Mouse (Mus musculus) kidney, embryonic 16.5 days (tissue): Measurements from ENCODE around the gene Zdhhc8. TPM values are rescaled to one million over a fixed set of nuclear protein-coding genes. Genes with fewer than 3 reads are reported as not detected.
"Not testable (repeated sequence)": the region's sequence is repeated elsewhere in the genome, so short reads cannot be mapped to it uniquely, and the experiment has no call there.

Source experiments
- ATAC-seq: fragments of 200-750 bp; cut with Nextera tagmentation; 2 replicates; pipeline ENCODE4 v1.8.0; 2017; ENCODE audit warnings: moderate TSS enrichment; ENCODE audit not compliant: low FRiP score, low TSS enrichment
- H3K27ac ChIP-seq: fragments of 300-500 bp; sonication (generic); 2 replicates; pipeline ENCODE4 v1.5.1; 2014; ENCODE audit warnings: low read length
- H3K27me3 ChIP-seq: fragments of 300-500 bp; sonication (generic); 2 replicates; pipeline ENCODE4 v1.6.1; 2014; ENCODE audit warnings: low read length, control low read depth, mixed read lengths; ENCODE audit not compliant: insufficient read depth
- H3K36me3 ChIP-seq: fragments of 300-500 bp; sonication (generic); 2 replicates; pipeline ENCODE4 v1.6.1; 2014; ENCODE audit warnings: low read length, control low read depth, mixed read lengths; ENCODE audit not compliant: insufficient read depth
- H3K4me1 ChIP-seq: fragments of 300-500 bp; sonication (generic); 2 replicates; pipeline ENCODE4 v1.6.1; 2014; ENCODE audit warnings: low read length, control low read depth, mixed read lengths; ENCODE audit not compliant: insufficient read depth
- H3K4me2 ChIP-seq: fragments of 300-500 bp; sonication (generic); replicated peaks from 2 replicates; pipeline ENCODE4 v1.6.1; 2014; ENCODE audit warnings: low read depth, low read length
- H3K4me3 ChIP-seq: fragments of 300-500 bp; sonication (generic); 2 replicates; pipeline ENCODE4 v1.5.1; 2014; ENCODE audit warnings: mild to moderate bottlenecking, low read length
- H3K9ac ChIP-seq: fragments of 300-500 bp; sonication (generic); replicated peaks from 2 replicates; pipeline ENCODE4 v1.6.1; 2014; ENCODE audit warnings: low read length
- H3K9me3 ChIP-seq: fragments of 300-500 bp; sonication (generic); 2 replicates; pipeline ENCODE4 v1.6.1; 2016; ENCODE audit warnings: low read length, control low read depth
- WGBS: fragments of 180-500 bp; shearing (Covaris S2); extraction: QIAGEN DNeasy Blood & Tissue Kit; methylation state at CpG from one replicate; pipeline ENCODE4 v1.1.7; 2014; 5-methylcytosine and 5-hydroxymethylcytosine counted together
- polyA plus RNA-seq: library from polyadenylated mRNA; unstranded; fragments of >200 nt; fragmentation: Nextera tagmentation; extraction: Ambion mirVana; gene quantifications from 2 replicates; pipeline ENCODE4 v1.2.1, GENCODE M21; 2015

The Zdhhc8 gene
- polyA plus RNA-seq, 1 experiment from 2014 or later: 11.6 TPM

DNA sequence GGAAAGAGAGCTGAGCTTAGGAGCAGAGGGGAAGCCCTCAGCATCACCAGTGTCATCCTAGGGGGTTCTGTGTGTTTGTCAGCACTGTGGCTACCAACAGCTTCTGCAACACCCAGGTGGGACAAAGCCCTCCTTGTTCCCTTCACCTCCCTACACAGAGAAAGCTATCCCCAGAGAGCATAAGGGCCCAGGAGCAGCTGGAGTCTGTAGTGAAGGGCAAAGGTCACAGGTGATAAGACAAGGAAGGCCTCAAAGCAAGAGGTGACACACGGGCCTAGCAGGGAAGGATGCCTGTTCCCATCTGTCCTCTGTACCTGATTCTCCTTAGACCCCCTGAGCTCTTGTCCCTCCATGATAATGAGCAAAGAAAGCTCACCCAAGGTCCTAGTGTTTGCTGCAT, 33.3 kb downstream of the Zdhhc8 start:
- Histone ChIP-seq H3K36me3 (no peaks in the 10 kb centered on the region), H3K9me3 (no peaks in the 10 kb centered on the region), H3K27me3 (0 out of 2 replicates have a peak, but pooled peaks cover 3% of the 10 kb centered on the region), H3K27ac (no peak overlapping the region), H3K4me2 (no peak overlapping the region), H3K4me1 (peaks cover 27% of the 10 kb centered on the region), H3K9ac (no peak overlapping the region), H3K4me3 (no peak overlapping the region)
- WGBS: 43% methylated on average over 1 of the region's 1 CpGs
- no peak for ATAC-seq

DNA sequence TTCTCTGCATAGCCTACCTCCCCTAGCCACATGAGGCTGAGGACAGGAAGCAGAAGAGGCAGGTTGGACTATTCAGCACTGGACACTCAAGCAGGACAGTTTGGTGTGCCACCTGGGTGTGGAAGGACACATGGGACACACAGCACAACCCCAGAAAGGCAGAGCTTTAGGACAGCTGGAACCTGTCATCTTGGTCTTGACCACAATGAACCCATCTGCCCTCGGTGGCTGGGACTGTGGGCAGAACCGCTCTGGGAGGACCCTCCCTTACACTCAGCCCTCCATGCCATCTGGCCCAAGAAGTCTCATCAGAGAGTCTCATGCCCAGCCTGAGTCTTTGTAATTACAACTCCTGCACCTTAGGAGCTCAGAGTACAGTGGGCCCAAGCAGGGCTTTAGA, 34.9 kb downstream of the Zdhhc8 start:
- Histone ChIP-seq H3K9me3 (no peaks in the 10 kb centered on the region), H3K27me3 (0 out of 2 replicates have a peak, but pooled peaks cover 6% of the 10 kb centered on the region), H3K27ac (no peak overlapping the region), H3K4me1 (peaks cover 29% of the 10 kb centered on the region), H3K36me3 (no peaks in the 10 kb centered on the region), H3K9ac (no peak overlapping the region), H3K4me2 (no peak overlapping the region), H3K4me3 (no peak overlapping the region)
- WGBS: 42% methylated on average over 2 of the region's 2 CpGs
- no peak for ATAC-seq

DNA sequence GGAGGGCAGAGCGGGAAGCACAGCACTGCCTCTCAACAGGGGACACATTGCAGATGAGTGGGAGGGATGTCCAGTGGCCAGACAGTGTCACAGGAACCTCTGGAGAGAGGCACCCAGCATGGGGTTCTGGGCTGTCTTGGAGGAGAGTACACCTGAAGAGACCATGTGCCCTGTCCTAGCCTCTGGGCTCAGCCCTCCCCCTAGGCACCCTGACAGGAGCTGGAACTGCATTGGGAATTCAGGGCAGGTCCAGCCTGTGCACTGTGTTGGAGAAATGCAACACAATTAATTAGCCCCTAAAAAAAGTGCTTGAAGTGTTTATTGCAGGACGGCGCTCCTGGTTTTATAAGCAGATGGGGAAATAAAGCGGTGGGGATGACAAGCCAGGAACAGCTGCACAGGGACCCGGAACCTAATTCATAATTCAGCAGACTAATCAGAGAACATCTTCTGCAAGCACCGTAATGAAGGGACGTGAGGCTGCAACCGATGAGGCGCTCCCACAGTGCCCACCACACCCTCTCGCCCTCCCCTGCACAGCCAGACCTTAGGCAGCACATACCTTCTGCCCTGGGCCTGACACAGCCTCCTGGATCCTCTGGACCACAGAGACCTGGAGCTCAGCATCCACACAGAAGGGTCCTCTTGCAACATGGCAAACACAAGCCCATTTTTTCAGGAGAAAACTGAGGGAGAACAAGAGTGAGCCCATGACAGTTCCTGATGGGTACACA, 36.4 kb downstream of the Zdhhc8 start:
- Histone ChIP-seq H3K27ac (no peak overlapping the region), H3K4me3 (no peak overlapping the region), H3K4me1 (peaks cover 29% of the 10 kb centered on the region), H3K9ac (no peak overlapping the region), H3K9me3 (no peaks in the 10 kb centered on the region), H3K36me3 (no peaks in the 10 kb centered on the region), H3K27me3 (0 out of 2 replicates have a peak, but pooled peaks cover 6% of the 10 kb centered on the region), H3K4me2 (no peak overlapping the region)
- ATAC-seq: no peak
- WGBS: 59% methylated on average over 10 of the region's 10 CpGs

DNA sequence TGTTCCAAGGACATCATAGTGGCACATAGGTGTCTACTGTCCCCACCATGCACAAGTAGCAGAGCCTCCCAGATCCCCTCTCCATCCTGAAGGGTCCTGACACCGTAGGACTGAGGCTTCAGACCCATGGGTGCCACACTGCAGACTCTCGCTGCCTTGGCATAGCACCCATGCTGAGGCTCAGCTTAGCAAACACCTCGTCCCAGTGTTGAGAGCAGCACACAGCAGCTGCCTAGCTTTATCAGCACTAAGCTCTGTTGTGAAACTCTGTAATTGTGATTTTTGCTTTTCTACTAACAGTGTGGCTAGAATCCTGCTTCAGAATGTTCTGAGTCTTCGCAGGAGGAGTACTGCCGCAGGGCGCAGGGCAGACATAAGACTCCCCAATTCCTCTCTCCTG, 37.1 kb downstream of the Zdhhc8 start:
- Histone ChIP-seq H3K9me3 (no peaks in the 10 kb centered on the region), H3K27me3 (0 out of 2 replicates have a peak, but pooled peaks cover 6% of the 10 kb centered on the region), H3K9ac (no peak overlapping the region), H3K27ac (no peak overlapping the region), H3K4me2 (no peak overlapping the region), H3K4me1 (peaks cover 26% of the 10 kb centered on the region), H3K36me3 (no peaks in the 10 kb centered on the region), H3K4me3 (no peak overlapping the region)
- 89% methylated on average over 6 of the region's 6 CpGs for WGBS
- ATAC-seq: no peak

DNA sequence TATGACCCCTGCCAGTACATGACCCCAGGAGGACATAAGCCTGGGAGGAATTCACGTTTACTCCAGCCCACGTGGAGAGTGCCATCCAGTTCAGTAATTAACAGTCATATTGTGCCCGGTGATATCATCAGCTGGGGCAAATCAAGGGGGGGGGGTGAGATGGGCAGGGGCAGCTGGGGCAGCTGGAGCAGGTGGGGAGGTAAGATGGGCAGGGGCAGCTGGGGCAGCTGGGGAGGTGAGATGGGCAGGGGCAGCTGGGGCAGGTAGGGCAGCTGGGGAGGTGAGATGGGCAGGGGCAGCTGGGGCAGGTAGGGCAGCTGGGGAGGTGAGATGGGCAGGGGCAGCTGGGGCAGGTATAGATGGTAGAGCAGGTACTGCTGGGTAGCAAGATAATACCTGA, 39.4 kb downstream of the Zdhhc8 start:
- H3K9me3 ChIP-seq, H3K27ac ChIP-seq, H3K9ac ChIP-seq, H3K36me3 ChIP-seq, H3K4me2 ChIP-seq, ATAC-seq, H3K27me3 ChIP-seq, H3K4me3 ChIP-seq: not testable (repeated sequence)
- WGBS: 30% methylated on average over 3 of the region's 3 CpGs
- H3K4me1 ChIP-seq: peaks cover 26% of the 10 kb centered on the region

DNA sequence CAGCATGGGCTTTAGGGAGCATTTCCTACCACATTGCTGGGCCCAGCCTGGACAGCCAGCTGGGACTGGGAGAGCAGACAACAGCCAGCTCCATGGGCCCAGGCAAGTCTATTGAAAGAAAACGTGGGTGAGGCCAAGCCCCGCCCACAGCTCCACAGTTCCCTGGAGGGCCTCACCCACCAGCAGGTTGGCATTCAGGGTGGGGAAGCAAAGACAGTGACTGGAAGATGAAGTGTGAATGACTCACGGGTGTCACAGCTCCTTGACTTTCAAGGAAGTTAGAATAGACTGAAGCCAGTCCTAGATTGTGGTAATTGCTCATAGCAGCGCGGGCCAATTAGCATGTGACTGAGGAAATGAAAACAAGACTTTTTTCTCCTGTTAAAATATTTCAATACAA, 39.9 kb downstream of the Zdhhc8 start:
- WGBS: 38% methylated on average over 5 of the region's 5 CpGs
- H3K27me3 ChIP-seq: 0 out of 2 replicates have a peak, but pooled peaks cover 3% of the 10 kb centered on the region
- H3K4me1 ChIP-seq: peaks cover 26% of the 10 kb centered on the region
- no peak overlapping the region for H3K4me3 ChIP-seq
- no peaks in the 10 kb centered on the region for H3K36me3 ChIP-seq
- no peaks in the 10 kb centered on the region for H3K9me3 ChIP-seq
- H3K27ac ChIP-seq: peak overlapping the region; percentile 65
- H3K4me2 ChIP-seq: no peak overlapping the region
- H3K9ac ChIP-seq: no peak overlapping the region
- peak; percentile 37 for ATAC-seq

DNA sequence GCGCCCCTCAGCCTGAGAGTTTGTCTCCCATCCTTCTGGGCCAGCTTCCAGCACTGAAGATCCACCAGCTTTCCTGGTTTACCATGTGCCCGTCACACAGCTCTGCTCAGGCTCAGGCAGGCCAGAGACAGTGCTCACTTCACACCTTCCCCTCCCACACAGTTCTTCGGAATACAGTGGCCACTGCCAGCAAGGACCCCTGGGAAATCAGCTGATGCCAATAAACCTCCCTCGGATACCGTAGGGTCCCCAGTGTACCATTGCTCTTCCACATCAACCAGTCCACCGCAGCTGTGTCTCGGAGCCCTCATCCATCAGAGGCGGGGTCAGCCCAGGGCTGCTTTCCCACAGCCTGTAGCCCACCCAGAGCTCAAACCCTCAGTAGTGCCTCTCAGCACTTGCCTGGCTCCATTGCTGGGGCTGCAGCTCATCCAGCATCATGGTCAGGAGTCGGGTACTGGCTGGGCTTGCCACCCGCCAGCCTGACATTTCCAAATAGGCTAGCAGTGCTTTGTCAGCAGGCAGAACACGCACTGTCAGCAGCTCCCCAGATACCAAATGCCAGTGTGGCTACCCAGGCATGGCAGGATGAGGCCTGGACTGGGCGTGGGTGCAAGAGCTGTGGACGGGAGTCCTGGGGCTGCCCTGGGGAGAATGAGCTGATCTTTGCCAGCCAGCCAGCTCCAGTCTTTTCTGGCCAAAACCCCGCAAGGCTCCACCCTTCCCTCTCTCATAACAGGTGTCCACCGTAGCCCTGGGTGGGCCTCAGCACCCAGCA, 40.5 kb downstream of the Zdhhc8 start:
- Histone ChIP-seq H3K9me3 (no peaks in the 10 kb centered on the region), H3K27ac (peak overlapping the region; percentile 65), H3K4me3 (no peak overlapping the region), H3K36me3 (no peaks in the 10 kb centered on the region), H3K4me1 (peaks cover 26% of the 10 kb centered on the region), H3K27me3 (0 out of 2 replicates have a peak, but pooled peaks cover 3% of the 10 kb centered on the region), H3K9ac (0 out of 2 replicates have a peak overlapping the region, but pooled peaks have one; percentile 11), H3K4me2 (no peak overlapping the region)
- ATAC-seq: peak; percentile 66; the same call in 1 of the 2 replicates
- 45% methylated on average over 15 of the region's 15 CpGs for WGBS

DNA sequence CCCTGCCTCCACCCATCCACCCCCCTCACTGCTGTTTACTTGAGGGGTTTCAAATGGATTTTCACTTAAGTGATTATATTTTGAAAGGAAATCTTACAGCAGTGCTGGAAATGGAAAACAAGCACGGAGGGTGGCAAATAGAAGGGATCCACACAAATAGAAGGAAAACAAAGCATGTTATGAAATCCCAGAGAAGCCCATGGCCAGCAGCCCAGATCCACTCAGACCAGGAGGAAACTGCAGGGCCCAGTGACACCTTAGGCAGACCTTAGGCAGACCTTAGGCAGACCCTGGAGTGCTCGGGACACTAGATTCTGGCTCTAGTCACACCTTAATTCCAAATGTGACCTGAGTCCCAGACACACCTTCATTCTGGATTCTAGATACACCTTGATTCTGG, 43.9 kb downstream of the Zdhhc8 start:
- H3K36me3 ChIP-seq: no peaks in the 10 kb centered on the region
- 66% methylated on average over 2 of the region's 2 CpGs for WGBS
- no peaks in the 10 kb centered on the region for H3K27me3 ChIP-seq
- ATAC-seq: no peak
- H3K9ac ChIP-seq: no peak overlapping the region
- no peak overlapping the region for H3K27ac ChIP-seq
- H3K4me1 ChIP-seq: peaks cover 27% of the 10 kb centered on the region
- H3K9me3 ChIP-seq: 0 out of 2 replicates have a peak, but pooled peaks cover 5% of the 10 kb centered on the region
- no peak overlapping the region for H3K4me3 ChIP-seq
- no peak overlapping the region for H3K4me2 ChIP-seq

DNA sequence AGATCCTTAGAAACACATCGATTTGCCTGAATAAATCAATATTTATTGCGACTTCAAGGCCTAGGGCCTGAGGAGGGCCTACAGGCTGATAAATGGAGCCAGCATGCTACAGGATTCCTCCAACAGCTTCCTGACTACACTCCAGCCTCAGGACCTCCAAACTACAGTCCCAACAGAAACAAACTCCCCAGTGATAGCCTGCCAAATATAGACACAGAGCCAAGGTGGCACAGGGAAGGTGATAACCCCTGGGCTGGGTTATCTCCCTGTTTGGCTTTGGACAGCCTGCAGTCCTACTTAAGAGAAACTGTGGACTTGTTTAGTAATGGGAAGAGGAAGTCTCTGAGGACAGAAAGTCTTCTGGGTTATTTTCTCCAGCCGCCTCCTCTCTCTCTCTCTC, 47.7 kb downstream of the Zdhhc8 start:
- WGBS: 77% methylated on average over 3 of the region's 3 CpGs
- H3K4me2 ChIP-seq: no peak overlapping the region
- H3K36me3 ChIP-seq: no peaks in the 10 kb centered on the region
- H3K27me3 ChIP-seq: 0 out of 2 replicates have a peak, but pooled peaks cover 3% of the 10 kb centered on the region
- H3K4me3 ChIP-seq: no peak overlapping the region
- no peak overlapping the region for H3K9ac ChIP-seq
- H3K27ac ChIP-seq: no peak overlapping the region
- no peak for ATAC-seq
- H3K9me3 ChIP-seq: 0 out of 2 replicates have a peak, but pooled peaks cover 5% of the 10 kb centered on the region
- H3K4me1 ChIP-seq: peaks cover 19% of the 10 kb centered on the region
